Mouse (Mus musculus) T-cell, adult 66 days (primary cell): ENCODE results near the gene Gpank1. TPM values are rescaled to one million over a fixed set of nuclear protein-coding genes. Genes with fewer than 3 reads are reported as not detected.

Source experiments
- total RNA-seq, 2 experiments: library from RNA; stranded (reverse); gene quantifications; 3 replicates in 1 of 2; 4 replicates in 1 of 2; pipeline ENCODE4 v1.2.4; 2023

Gpank1 gene
- total RNA-seq: 10 to 100 TPM; 33.5 to 34.9 TPM

DNA sequence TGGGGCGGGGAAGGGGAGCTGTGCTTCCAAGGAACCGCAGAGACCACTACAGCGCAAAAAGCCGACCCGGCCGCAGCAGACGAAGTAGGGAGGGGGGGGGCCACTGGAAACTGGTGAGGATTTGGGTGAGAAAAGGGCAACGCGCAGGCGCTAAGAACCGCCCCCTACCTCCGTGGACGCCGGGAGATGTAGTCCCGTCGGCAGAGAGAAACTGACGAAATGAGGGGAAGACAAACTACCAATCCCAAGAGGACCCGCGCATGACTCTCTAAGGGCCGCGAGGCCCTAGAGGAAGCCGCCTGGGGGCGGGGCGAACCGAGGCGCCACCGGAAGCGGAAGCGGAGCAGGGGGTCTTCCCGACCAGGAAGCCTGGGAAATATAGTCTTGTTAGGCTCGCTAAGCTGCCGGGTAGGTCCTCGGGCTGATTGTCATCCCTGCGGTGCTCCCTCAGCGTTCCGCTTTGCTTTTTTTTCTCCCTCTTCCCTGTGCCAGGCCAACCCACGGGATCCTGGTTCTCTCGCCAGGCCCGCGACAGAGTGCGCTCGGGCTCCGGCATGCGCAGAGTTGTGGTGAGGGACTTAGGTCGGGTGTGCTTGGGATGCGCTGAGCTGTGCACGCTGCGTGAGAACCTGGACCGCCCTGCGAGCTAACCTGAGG is at the start of gene Gpank1:
TSS of gene Gpank1 (plus strand) at position 313 of the 657 bp plus-strand sequence.

DNA sequence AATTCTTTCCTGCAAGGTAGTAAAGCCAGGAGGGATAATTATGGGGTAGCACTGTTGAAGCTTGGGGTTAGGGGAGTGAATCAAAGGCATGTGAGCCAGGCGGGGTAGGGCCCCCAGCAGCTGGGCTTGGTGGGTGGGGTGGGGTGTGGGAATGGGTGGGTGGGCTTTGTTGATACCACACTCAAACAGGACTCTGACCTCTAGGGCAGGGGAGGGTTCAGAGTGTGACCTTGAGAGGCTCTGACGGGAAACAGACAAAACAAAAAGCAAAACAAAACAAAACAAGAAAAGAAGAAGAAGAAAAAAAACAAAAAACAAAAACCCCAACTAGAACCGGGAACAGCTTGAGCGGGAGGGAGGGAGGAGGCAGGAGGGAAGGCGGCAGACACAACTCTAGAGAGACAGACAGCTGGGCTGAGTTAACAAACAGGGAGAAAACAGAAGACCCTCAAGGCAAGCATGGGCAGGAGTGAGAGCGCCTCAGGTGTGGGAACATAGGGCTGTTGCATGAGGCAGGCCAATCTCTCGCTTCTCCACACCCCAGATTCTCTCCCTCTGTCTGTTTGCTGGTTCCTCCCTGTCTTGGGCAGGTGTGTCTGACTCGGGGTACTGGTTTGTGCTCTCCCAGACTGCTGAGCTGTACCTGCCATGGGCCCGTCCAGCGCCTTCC is 44.6 kb upstream of the Gpank1 start, which contains the start of gene Ly6g6e:
TSS of gene Ly6g6e (plus strand) at position 396 of the 670 bp plus-strand sequence.

GRCm38 (mm10) chr17:35077786-35078233 is 43.4 kb upstream of the Gpank1 start, which contains the start of gene Ly6g6d:
Gene Ly6g6d, minus strand, starts transcription at chr17:35078065.

GRCm38 (mm10) chr17:35085208-35085865 is 35.9 kb upstream of the Gpank1 start, which contains the start of gene Ly6g6f:
Gene Ly6g6f, minus strand, starts transcription at chr17:35085610.

DNA sequence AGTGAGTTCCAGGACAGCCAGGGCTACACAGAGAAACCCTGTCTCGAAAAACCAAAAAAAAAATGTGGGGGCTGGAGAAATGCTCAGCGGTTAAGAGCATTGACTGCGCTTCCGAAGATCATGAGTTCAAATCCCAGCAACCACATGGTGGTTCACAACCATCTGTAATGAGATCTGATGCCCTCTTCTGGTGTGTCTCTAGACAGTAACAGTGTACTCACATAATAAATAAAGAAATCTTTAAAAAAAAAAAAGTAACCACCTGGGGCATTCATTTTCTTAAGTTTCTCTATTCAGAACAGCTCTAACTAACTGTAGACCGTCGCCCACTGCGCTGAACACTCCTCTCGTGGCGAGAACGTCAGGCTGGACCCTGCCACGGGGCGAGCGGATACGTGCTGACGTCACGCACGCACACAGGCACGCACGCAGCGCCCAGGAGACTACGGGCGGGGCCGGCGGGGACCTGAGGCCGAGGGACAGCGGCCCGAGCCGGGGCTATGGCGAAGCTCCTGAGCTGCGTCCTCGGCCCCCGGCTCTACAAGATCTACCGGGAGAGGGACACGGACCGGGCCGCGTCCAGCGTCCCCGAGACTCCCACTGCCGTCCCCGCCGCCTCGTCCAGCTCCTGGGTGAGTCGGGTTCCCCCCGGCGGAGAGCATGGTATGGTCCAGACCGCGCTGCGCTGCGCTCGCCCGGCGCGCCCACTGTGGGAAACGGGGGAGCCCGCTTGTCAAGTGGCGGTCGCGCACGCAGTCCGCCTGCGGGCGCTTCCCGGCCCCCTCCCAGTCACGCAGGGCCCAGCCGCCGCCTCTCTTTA is 32.2 kb upstream of the Gpank1 start, which contains the start of gene Abhd16a:
TSS of gene Abhd16a (plus strand) at position 439 of the 820 bp plus-strand sequence.

GRCm38 (mm10) chr17:35108097-35108496 is 13.2 kb upstream of the Gpank1 start, which contains the start of gene Ly6g5c:
Gene Ly6g5c, plus strand, starts transcription at chr17:35108279.

GRCm38 (mm10) chr17:35115046-35116019 is 5.9 kb upstream of the Gpank1 start, which contains the start of gene Ly6g5b:
Gene Ly6g5b, minus strand, starts transcription at chr17:35115428.

GRCm38 (mm10) chr17:35121871-35122303 is 632 bp downstream of the Gpank1 start, which contains the start of gene Csnk2b:
Gene Csnk2b, minus strand, starts transcription at chr17:35122053.

DNA sequence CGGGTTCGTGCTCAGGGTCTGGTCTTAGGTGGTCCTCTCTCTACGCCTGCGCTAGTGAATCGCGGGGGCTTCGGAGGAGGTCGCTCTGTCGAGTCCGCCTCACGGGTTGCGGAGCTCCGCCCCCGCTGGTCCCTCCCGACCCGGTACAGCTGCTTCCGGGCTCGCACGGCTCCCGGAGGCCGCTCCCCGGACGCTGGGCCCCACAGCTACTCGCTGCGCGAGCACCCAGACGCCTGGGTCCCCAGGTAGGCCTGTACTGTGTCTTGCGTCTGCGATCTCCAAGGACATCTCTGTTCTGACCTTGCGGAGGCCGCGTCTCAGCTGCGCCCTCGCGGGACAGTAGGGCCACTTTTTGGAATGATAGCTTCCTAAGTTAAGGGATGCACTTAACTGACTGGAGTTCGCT is 5.0 kb downstream of the Gpank1 start, which contains the start of gene D17H6S53E:
TSS of gene D17H6S53E (plus strand) at position 168 of the 406 bp plus-strand sequence.

DNA sequence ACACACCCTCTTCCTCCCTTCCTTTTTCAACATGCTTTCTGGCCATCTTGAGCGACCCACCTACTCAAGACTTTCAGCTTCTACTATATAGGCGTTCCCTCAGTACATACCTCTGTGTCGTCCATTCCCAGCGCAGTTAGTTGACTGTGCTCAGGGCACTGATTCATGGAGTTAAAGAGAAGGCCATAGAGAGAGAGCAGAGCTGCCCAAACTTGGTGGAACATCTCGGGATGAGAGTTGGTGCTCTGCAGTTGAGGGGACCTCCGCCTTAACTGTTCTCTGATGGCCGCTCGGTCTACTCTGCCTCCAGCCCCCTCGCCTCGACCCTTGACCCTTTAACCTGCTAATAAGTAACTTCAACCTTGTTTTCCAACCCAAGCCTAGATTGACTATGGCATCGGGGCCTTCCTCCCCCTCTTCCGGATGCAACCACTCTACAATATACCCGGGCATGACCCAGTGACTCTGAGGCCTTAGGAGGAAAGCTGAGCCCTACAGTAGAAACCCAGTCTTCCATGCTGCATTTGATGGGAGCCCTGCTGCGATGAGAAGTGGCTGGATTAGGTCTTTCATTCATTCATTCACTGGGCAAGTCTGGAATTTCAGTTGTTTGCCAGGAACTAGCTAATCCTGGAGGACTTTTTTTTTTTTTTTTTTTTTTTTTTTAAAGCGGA is 10.4 kb downstream of the Gpank1 start, which contains the start of gene Apom:
TSS of gene Apom (minus strand) at position 551 of the 674 bp plus-strand sequence.

GRCm38 (mm10) chr17:35134801-35135590 is 13.7 kb downstream of the Gpank1 start, which contains the start of gene Bag6:
Gene Bag6, plus strand, starts transcription at chr17:35135178.

GRCm38 (mm10) chr17:35164568-35165450 is 43.6 kb downstream of the Gpank1 start, which contains the start of gene Prrc2a:
Gene Prrc2a, minus strand, starts transcription at chr17:35164897.

Other genes with a start within 250 kb of the Gpank1 start
- gene Zbtb12, start 242.0 kb upstream of the Gpank1 start, total RNA-seq: 1 to 10 TPM; 4.7 to 5.7 TPM
- gene Gm20547, start 239.4 kb upstream of the Gpank1 start, total RNA-seq: not detected
- gene C2, start 223.2 kb upstream of the Gpank1 start, total RNA-seq: 1 to 10 TPM in 1 of 2 experiments, under 1 TPM in 1; 0.35 to 2.6 TPM
- 100 to 1,000 TPM; 127 to 138 TPM for gene Ehmt2, start 223.0 kb upstream of the Gpank1 start, total RNA-seq
- not detected for gene Slc44a4, start 207.0 kb upstream of the Gpank1 start, total RNA-seq
- 10 to 100 TPM; 43.5 to 54.2 TPM for gene Neu1, start 190.2 kb upstream of the Gpank1 start, total RNA-seq
- gene Hspa1b, start 162.2 kb upstream of the Gpank1 start, total RNA-seq: 10 to 100 TPM; 10.4 to 11.9 TPM
- gene Gm20481, start 151.5 kb upstream of the Gpank1 start, total RNA-seq: not detected
- gene Hspa1a, start 149.3 kb upstream of the Gpank1 start, total RNA-seq: 1 to 10 TPM; 3.2 to 3.6 TPM
- not detected for gene Hspa1l, start 148.8 kb upstream of the Gpank1 start, total RNA-seq
- gene Lsm2, start 139.6 kb upstream of the Gpank1 start, total RNA-seq: 10 to 100 TPM; 31.7 to 37.8 TPM
- gene Vars, start 120.5 kb upstream of the Gpank1 start, total RNA-seq: 100 to 1,000 TPM; 113 to 115 TPM
- gene Vwa7, start 104.9 kb upstream of the Gpank1 start, total RNA-seq: under 1 TPM; 0.47 to 0.52 TPM
- gene Sapcd1, start 93.4 kb upstream of the Gpank1 start, total RNA-seq: 1 to 10 TPM in 1 of 2 experiments, not detected in 1; 2.3 TPM
- gene Msh5, start 74.7 kb upstream of the Gpank1 start, total RNA-seq: 1 to 10 TPM; 2.0 to 3.3 TPM
- gene Clic1, start 71.5 kb upstream of the Gpank1 start, total RNA-seq: 100 to 1,000 TPM; 161 to 180 TPM
- gene Ddah2, start 62.4 kb upstream of the Gpank1 start, total RNA-seq: 1 to 10 TPM in 1 of 2 experiments, under 1 TPM in 1; 0.86 to 4.1 TPM
- not detected for gene Ly6g6c, start 56.1 kb upstream of the Gpank1 start, total RNA-seq
- not detected for gene Mpig6b, start 55.3 kb upstream of the Gpank1 start, total RNA-seq
- not detected for gene Ly6g6e, start 44.6 kb upstream of the Gpank1 start, total RNA-seq
- gene Ly6g6d, start 43.4 kb upstream of the Gpank1 start, total RNA-seq: not detected
- gene Ly6g6f, start 35.8 kb upstream of the Gpank1 start, total RNA-seq: not detected
- gene Abhd16a, start 32.2 kb upstream of the Gpank1 start, total RNA-seq: 10 to 100 TPM; 73.4 to 81.3 TPM
- gene Ly6g5c, start 13.2 kb upstream of the Gpank1 start, total RNA-seq: not detected
- 1 to 10 TPM; 2.7 to 5.4 TPM for gene Ly6g5b, start 6.0 kb upstream of the Gpank1 start, total RNA-seq
- 100 to 1,000 TPM; 152 to 162 TPM for gene Csnk2b, start 598 bp downstream of the Gpank1 start, total RNA-seq
- gene D17H6S53E, start 4.9 kb downstream of the Gpank1 start, total RNA-seq: 10 to 100 TPM; 26.0 to 26.8 TPM
- gene Apom, start 10.6 kb downstream of the Gpank1 start, total RNA-seq: 1 to 10 TPM in 1 of 2 experiments, under 1 TPM in 1; 0.55 to 1.7 TPM
- 100 to 1,000 TPM; 403 to 408 TPM for gene Bag6, start 13.7 kb downstream of the Gpank1 start, total RNA-seq
- gene Prrc2a, start 43.4 kb downstream of the Gpank1 start, total RNA-seq: 100 to 1,000 TPM; 299 to 313 TPM
- 1 to 10 TPM; 1.2 to 2.0 TPM for gene Aif1, start 54.6 kb downstream of the Gpank1 start, total RNA-seq
- 1 to 10 TPM; 4.5 to 8.7 TPM for gene Lst1, start 67.0 kb downstream of the Gpank1 start, total RNA-seq
- gene Ltb, start 73.0 kb downstream of the Gpank1 start, total RNA-seq: 100 to 1,000 TPM; 598 to 633 TPM
- 10 to 100 TPM; 17.7 to 18.6 TPM for gene Tnf, start 80.6 kb downstream of the Gpank1 start, total RNA-seq
- gene Lta, start 83.9 kb downstream of the Gpank1 start, total RNA-seq: 10 to 100 TPM; 14.1 to 17.3 TPM
- gene Gm16181, start 99.4 kb downstream of the Gpank1 start, total RNA-seq: not detected
- gene Atp6v1g2, start 112.2 kb downstream of the Gpank1 start, total RNA-seq: 1 to 10 TPM; 2.8 to 3.1 TPM
- gene Nfkbil1, start 114.3 kb downstream of the Gpank1 start, total RNA-seq: 10 to 100 TPM; 15.8 to 16.0 TPM
- 100 to 1,000 TPM; 432 to 439 TPM for gene Ddx39b, start 120.3 kb downstream of the Gpank1 start, total RNA-seq
- gene H2-D1, start 141.3 kb downstream of the Gpank1 start, total RNA-seq: 1,000 to 10,000 TPM; 2,662 to 2,726 TPM
- gene H2-Q1, start 198.9 kb downstream of the Gpank1 start, total RNA-seq: 10 to 100 TPM; 17.9 to 23.8 TPM
- 10 to 100 TPM; 13.7 to 17.0 TPM for gene H2-Q2, start 220.8 kb downstream of the Gpank1 start, total RNA-seq